In genomic region chr2:151891031-151891430, GRCm38 (mm10) we compare ENCODE assay signal across 14 mouse cellular contexts. TPM values are rescaled to one million over a fixed set of nuclear protein-coding genes. Genes with fewer than 3 reads are reported as not detected.
DNase-seq lines count a peak whose midpoint lies in the region; ATAC-seq lines count a peak whose summit lies in the region.
"Had no signal": no experiment of that assay in that cellular context is flagged by ENCODE, and none has a peak within 500 bp of the region (broad histone marks: within the 10 kb centered on the region; RNA-seq: fewer than 3 reads in every experiment).

No protein-coding gene starts in this region.

- 0 out of 2 replicates have a peak, but pooled peaks have one; percentile 25 for ATAC-seq in common myeloid progenitor, adult 5-6 weeks (replicated peaks; ENCODE audit: low read depth, poor library complexity, severe bottlenecking)
- ATAC-seq: liver, postnatal 0 days; midbrain, embryonic 16.5 days had no signal

- DNase-seq in kidney, postnatal 10 days = peak; percentile 33
- no peak for DNase-seq in kidney, postnatal 4 days
- peak; percentile 6 for DNase-seq in layer of hippocampus, adult 9-10 months (ENCODE audit: low spot score)
- peak; percentile 33 for DNase-seq in right cerebral cortex, postnatal 4 days
- DNase-seq in B cell, adult 2 months = no peak
- no peak for DNase-seq in embryo, embryonic 11 days
- DNase-seq: cerebellum, adult 9-11 months; gastrocnemius, postnatal 36 days; kidney, adult 11 months; liver, postnatal 0 days; thymus, adult 2 months had no signal

RNA-seq across cellular contexts. Expression of gene Angpt4, which starts 20.0 kb away (rescaled TPM):
- total RNA-seq in common myeloid progenitor, adult 5-6 weeks (2017) = not detected in 2 replicates

RNA-seq across cellular contexts. Expression of gene Rspo4, which starts 48.3 kb away (rescaled TPM):
- not detected in 2 replicates for total RNA-seq in common myeloid progenitor, adult 5-6 weeks (2017)
- total RNA-seq: gastrocnemius, postnatal 36 days; layer of hippocampus, postnatal 25 days had no signal

Comparison
In these comparisons a context has a peak if more than half of its experiments do, and no peak if none do; other contexts are left out.
1. DNase-seq: peak in kidney, postnatal 10 days (single experiment), layer of hippocampus, adult 9-10 months (single experiment) and right cerebral cortex, postnatal 4 days (single experiment); none in kidney, postnatal 4 days (0 of 2), B cell, adult 2 months (0 of 2) and embryo, embryonic 11 days (single experiment).